Mouse (Mus musculus) cerebellum, postnatal 4 days (tissue): Measurements from ENCODE around the gene Mrtfb.
A peak's percentile ranks its signal among the peaks of the same experiment; 100 is the strongest.

ENCODE experiments used
- DNase-seq, 2 experiments: peaks; one replicate each; pipeline ENCODE4 v3.0.0; 2022; ENCODE audit warnings: low spot score in 2 of 2, mixed read lengths in 1 of 2

Gene Mrtfb

GRCm38 (mm10) chr16:13351268-13351667 lies 95.0 kb downstream of the Mrtfb start:
- DNase-seq, result no peak

DNA sequence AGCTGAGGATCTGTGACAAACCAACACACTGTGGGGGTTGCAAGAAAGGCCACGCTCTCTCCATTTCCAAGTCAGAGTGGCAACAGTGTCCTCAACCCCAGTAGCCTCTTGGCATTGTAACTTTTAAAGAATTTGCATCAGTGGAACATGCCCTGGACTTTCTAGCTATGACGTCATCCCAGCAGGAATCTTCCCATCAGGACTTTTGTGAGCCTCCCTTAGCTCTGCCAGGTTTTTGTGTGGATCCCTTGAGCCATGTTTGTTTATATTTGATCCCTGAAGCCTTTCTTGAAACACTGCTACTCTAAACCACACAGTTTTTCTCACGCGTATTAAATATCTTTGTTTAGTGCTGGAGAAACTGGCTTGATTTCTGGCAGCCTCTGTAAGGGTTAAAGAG lies 97.6 kb downstream of the Mrtfb start:
- DNase-seq, result no peak

DNA sequence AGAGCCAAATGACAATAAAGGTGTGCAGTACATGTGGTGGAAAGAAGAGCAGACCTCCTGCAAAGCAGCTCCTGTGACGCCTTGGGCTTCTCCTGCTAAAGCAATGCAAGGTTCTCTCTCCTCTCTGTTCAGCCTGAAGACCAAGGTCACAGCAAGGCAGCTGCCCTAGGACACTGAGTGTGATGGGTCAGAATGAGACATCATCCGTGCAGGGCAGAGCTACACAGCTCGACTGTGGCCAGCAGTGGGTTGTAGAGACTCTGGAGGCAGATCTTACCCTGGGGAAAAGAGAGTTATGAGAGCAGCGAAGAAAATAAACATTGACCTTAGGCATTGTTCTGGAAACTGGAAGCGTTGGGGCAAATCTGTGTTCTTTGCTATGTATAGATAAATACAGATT lies 98.2 kb downstream of the Mrtfb start:
- DNase-seq, result no peak

DNA sequence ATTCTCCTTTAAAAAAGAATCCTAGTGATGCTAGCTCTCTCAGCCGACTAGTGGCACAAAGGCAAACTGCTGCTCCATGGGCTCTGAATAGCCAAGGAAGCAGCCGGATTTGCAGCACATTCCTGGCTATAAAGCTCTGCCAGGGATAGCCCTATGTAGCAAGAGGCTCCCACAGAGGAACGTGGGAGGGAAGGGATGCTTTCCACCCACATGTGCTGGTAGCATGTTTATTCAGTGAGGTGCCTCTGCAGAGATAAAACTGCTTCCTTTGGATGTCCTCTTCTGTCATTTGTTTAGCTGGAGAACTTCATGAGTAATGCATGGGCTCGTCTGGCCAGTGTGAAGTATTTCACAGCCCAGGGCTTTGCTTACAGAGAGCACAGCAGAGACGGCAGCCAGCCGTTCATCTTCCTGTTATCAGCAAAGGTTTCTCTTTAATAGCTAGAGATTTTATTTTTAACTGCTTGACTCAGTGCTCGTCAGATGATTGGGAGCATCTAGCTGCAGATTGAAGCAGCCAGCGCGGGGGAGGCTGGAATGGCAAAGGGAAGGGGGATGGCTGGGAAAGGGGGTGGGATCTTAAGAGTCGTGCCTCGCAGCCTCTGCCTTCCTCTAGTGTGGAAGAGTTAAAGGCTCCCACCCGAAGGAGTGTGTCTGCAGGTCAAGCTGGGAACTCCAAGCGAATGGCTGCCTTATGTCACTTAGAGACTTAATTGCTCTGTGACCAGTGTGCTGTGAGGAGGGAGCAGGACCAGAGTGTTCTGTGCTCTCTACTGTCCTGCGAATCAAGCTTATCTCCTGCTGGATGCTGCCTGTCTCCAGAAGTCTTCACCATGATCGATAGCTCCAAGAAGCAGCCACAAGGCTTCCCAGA lies 101.8 kb downstream of the Mrtfb start:
- DNase-seq, result peak in 1 of 2 experiments; percentile 42

GRCm38 (mm10) chr16:13358741-13359140 lies 102.5 kb downstream of the Mrtfb start:
- no peak for DNase-seq

- no peak for DNase-seq
Measured at GRCm38 (mm10) chr16:13359405-13359858, 103.2 kb downstream of the Mrtfb start.

GRCm38 (mm10) chr16:13360208-13360607 lies 103.9 kb downstream of the Mrtfb start:
- no peak for DNase-seq

DNA sequence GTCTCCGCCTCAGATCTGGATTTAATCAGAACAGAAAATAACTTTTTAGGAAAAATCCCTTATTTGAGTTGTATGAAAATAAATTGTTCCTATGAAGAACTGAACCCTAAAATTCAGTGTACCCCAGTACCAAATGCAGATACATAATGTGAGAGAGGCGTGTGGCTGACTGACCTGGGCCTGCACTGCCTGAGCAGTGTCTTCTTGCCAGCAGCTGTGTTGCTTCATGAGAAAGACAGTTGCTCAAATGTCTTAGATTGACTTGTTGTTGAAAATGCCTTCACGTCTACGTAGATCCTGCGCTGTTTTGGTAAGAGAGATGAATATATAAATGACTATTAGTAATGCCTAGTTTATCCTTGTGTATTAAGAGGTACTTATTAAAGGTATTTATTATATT lies 104.6 kb downstream of the Mrtfb start:
- DNase-seq, result no peak

GRCm38 (mm10) chr16:13363141-13363540 lies 106.9 kb downstream of the Mrtfb start:
- DNase-seq, result no peak

- no peak for DNase-seq
Measured at GRCm38 (mm10) chr16:13364145-13364544, 107.9 kb downstream of the Mrtfb start.

DNA sequence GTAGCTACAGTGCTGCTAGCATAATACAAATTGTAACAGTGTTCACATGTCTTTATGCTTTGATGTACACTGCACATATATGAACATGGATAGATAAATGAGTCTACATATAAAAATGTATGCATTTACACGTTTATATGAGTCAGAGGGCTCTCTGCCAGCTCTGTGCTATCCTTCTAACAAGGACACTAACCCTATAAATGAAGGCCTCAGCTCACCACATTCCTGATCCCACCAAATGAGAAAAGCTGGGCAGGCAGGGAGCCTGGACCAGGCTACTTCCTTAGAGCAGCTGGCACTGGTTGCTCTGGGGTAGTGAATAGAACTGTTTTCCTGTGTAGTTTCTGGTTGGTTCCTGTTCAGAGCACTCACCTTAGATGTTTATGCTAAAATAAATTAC lies 110.0 kb downstream of the Mrtfb start:
- DNase-seq, result no peak

DNA sequence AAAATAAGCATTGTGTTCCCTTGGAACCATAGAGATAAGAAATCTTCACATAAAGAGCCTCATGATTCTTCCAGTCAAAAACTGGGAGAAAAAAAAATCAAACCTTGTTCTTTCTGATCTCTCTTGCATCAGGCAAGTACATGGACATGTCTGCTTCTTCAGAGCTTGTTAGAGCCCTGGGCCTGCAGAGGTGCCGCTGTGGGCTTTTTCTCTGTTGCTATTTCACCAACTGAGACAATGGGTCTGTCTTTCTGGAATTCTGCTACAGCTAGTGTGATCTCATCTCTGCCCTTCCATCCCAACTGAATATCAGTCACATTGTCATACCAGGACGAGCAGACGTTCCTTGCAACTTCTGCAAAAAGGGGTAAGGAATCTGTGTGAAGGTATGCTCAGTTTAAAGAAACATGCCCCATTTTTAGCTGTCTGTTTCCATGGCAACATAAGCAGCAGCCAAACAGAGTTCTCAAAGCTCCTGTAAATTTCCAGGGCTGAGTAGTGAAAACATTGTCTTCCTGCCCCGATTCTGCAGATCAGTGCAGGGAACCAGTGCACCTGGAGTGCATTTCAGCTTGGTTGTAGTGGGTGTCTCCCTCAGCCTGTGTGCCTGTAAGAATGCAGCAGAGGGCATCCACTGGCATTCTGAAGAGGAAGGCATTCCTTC lies 110.7 kb downstream of the Mrtfb start:
- no peak for DNase-seq

- no peak for DNase-seq
Measured at GRCm38 (mm10) chr16:13367466-13367856, 111.2 kb downstream of the Mrtfb start.

- no peak for DNase-seq
Measured at GRCm38 (mm10) chr16:13368645-13369044, 112.4 kb downstream of the Mrtfb start.

GRCm38 (mm10) chr16:13371740-13372287 lies 115.5 kb downstream of the Mrtfb start:
- DNase-seq, result peak; percentile 51 to 72

DNA sequence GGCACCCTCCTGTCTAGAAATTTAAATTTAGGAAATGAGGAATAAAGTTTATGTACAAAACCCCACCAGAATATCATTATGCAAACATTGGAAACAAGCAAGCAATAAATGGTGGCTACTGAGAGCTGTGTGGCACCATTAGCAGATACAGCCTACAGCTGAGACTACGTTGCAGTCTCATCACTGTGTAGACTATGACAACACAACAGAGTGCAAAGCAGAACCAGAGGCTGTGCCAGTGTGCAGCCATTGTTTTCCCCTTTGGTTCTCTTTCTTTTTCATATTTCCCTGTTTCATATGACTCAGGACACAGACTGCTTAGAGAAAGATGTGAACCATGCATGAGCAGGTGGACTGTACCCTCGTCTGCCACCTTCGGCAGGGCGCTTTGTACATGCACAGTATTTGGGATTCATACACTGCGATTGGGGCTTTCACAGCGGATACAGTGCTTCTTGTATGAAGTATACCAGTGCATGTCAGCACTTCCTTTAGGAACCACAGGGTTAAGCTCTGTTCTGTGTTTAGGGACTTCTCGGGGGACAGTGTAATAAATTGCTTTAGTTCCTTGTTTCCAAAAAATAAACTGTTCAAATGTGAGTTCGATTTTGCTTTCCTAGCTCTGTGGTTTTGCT lies 116.7 kb downstream of the Mrtfb start:
- DNase-seq, result no peak

- DNase-seq, result no peak
Measured at GRCm38 (mm10) chr16:13376947-13377486, 120.7 kb downstream of the Mrtfb start.

DNA sequence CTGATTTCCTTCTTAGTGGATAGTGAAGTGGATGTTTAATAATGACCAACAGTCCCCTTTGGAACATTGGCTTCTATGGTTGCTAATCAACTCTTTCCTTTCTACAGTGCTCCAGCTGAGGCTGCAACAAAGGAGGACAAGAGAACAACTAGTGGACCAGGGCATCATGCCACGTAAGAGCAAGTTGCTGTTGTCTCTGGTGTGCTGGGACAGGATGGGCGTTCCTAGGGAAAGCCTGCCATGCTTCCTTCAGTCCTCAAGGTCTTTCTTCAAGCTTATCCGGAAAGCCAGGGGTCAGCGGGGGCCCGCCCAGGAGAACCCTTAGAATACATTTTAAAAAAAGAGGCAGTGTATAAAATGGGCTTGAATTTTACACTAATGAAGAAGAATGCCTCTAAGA lies 121.9 kb downstream of the Mrtfb start:
- DNase-seq, result no peak

DNA sequence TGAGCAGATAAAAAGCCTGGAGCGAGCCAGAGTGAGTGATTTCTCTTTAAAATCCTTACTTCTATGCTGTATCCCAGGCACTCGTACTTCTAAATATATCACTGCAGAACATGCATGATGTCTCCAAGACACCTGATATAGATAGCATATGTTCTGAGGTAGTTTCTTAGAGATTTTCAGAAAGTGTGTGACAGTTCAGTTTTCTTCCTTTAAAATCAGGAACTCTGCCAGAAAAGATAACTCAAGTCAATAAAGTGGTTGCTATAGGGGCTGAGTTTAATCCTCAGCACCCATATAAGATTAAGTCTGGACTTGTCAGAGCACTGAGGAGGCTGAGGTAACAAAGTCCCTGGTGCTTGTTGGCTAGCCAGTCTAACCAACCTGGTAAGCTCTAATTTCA lies 123.6 kb downstream of the Mrtfb start:
- no peak for DNase-seq

DNA sequence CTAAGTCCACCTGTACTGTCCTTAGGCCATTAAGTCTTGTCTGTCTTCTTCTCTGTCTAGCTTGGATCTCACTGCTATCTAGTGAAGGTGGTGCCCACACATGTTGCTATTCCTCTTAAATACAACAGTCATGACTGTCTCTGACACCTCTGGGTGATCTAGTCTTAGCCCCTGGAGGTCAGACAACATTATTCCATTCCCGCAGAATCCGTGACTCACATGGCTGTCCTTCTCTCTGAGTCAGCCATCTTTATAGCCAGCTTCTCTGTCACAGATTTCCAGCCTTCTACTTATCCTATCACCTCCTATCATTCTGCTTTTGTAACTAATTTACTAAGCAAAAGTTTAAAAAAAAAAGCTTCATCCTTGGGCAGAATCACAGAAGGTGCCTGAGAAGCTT lies 125.5 kb downstream of the Mrtfb start:
- DNase-seq, result no peak

GRCm38 (mm10) chr16:13387306-13387705 lies 131.0 kb downstream of the Mrtfb start:
- no peak for DNase-seq

- no peak for DNase-seq
Measured at GRCm38 (mm10) chr16:13400375-13400774, 144.1 kb downstream of the Mrtfb start.
